Mouse (Mus musculus) MEL-GATA-1-ER (cell line): ENCODE results near the gene Spin2c.

Experiments
- DNase-seq: peaks from one replicate; pipeline ENCODE4 v3.0.0-alpha.2; 2012; ENCODE audit warnings: low read depth; ENCODE audit errors: extremely low read depth

Gene Spin2c

GRCm38 (mm10) chrX:153831951-153832561, at the start of gene Spin2c:
Spin2c (plus strand) TSS chrX:153832225.
- DNase-seq: no peak

GRCm38 (mm10) chrX:153832606-153833005, 581 bp downstream of the Spin2c start:
- no peak for DNase-seq
